Mouse (Mus musculus) liver, embryonic 13.5 days (tissue): Measurements from ENCODE around the gene Sympk. TPM values are rescaled to one million over a fixed set of nuclear protein-coding genes. Genes with fewer than 3 reads are reported as not detected.
A peak's percentile ranks its signal among the peaks of the same experiment; 100 is the strongest.

Experiments used
- ATAC-seq: fragments of 200-750 bp; cut with Nextera tagmentation; 2 replicates; pipeline ENCODE4 v1.8.0; 2017; ENCODE audit warnings: low read depth, mild to moderate bottlenecking, moderate number of reproducible peaks, moderate library complexity
- DNase-seq: peaks from one replicate; pipeline ENCODE4 v3.0.0; 2022
- H3K27ac ChIP-seq: fragments of 300-500 bp; sonication (generic); 2 replicates; pipeline ENCODE4 v1.5.1; 2015; ENCODE audit warnings: moderate library complexity, mild to moderate bottlenecking, inconsistent platforms
- H3K27me3 ChIP-seq: fragments of 300-500 bp; sonication (generic); 2 replicates; pipeline ENCODE4 v1.6.1; 2015; ENCODE audit warnings: mild to moderate bottlenecking, inconsistent platforms
- H3K36me3 ChIP-seq: fragments of 300-500 bp; sonication (generic); 2 replicates; pipeline ENCODE4 v1.6.1; 2015; ENCODE audit warnings: mild to moderate bottlenecking, inconsistent platforms
- H3K4me1 ChIP-seq: fragments of 300-500 bp; sonication (generic); replicated peaks from 2 replicates; pipeline ENCODE4 v1.6.1; 2015; ENCODE audit warnings: inconsistent platforms
- H3K4me2 ChIP-seq: fragments of 300-500 bp; sonication (generic); 2 replicates; pipeline ENCODE4 v1.6.1; 2015; ENCODE audit warnings: inconsistent platforms, mild to moderate bottlenecking, moderate library complexity
- H3K4me3 ChIP-seq: fragments of 300-500 bp; sonication (generic); replicated peaks from 2 replicates; pipeline ENCODE4 v1.5.1; 2015; ENCODE audit warnings: mild to moderate bottlenecking, inconsistent platforms
- H3K9ac ChIP-seq: fragments of 300-500 bp; sonication (generic); 2 replicates; pipeline ENCODE4 v1.6.1; 2015; ENCODE audit warnings: mild to moderate bottlenecking, inconsistent platforms
- H3K9me3 ChIP-seq: fragments of 300-500 bp; sonication (generic); replicated peaks from 2 replicates; pipeline ENCODE4 v1.6.1; 2016; ENCODE audit warnings: inconsistent platforms
- WGBS: fragments of 180-500 bp; shearing (Covaris S2); methylation state at CpG from one replicate; pipeline ENCODE4 v1.1.7; 2015; ENCODE audit not compliant: insufficient replicate concordance; 5-methylcytosine and 5-hydroxymethylcytosine counted together
- polyA plus RNA-seq: library from polyadenylated mRNA; unstranded; fragments of >200 nt; fragmentation: Nextera tagmentation; extraction: Ambion mirVana; gene quantifications from 2 replicates; pipeline ENCODE4 v1.2.1, GENCODE M21; 2015

Gene Sympk
- polyA plus RNA-seq, 1 experiment from 2014 or later: 15.0 TPM

- peaks cover 37% of the 10 kb centered on the region for H3K4me1 ChIP-seq
- peaks cover 17% of the 10 kb centered on the region for H3K36me3 ChIP-seq
- H3K4me2 ChIP-seq: no peak overlapping the region
- 89% methylated on average over 6 of the region's 6 CpGs for WGBS
- DNase-seq (no peak), ATAC-seq (no peak)
- H3K9ac ChIP-seq: no peak overlapping the region
- peaks cover 20% of the 10 kb centered on the region for H3K27me3 ChIP-seq
- H3K9me3 ChIP-seq: no peaks in the 10 kb centered on the region
- H3K27ac ChIP-seq: no peak overlapping the region
- no peak overlapping the region for H3K4me3 ChIP-seq
Measured at GRCm38 (mm10) chr7:19074494-19074893, 50.3 kb downstream of the Sympk start.

- no peaks in the 10 kb centered on the region for H3K9me3 ChIP-seq
- ATAC-seq: no peak
- peak overlapping the region; percentile 87 for H3K9ac ChIP-seq
- DNase-seq: no peak
- peaks cover 25% of the 10 kb centered on the region for H3K36me3 ChIP-seq
- 49% methylated on average over 5 of the region's 5 CpGs for WGBS
- peak overlapping the region; percentile 94 for H3K4me2 ChIP-seq
- peak overlapping the region; percentile 24; the same call in 1 of the 2 replicates for H3K27ac ChIP-seq
- peaks cover 24% of the 10 kb centered on the region for H3K27me3 ChIP-seq
- H3K4me3 ChIP-seq: peak overlapping the region; percentile 80
- H3K4me1 ChIP-seq: peaks cover 39% of the 10 kb centered on the region
Measured at GRCm38 (mm10) chr7:19075231-19075630, 51.1 kb downstream of the Sympk start.

- DNase-seq (peak; percentile 94), ATAC-seq (peak; percentile 90)
- WGBS: 1% methylated on average over 75 of the region's 91 CpGs
- peaks cover 41% of the 10 kb centered on the region for H3K4me1 ChIP-seq
- peak within 1 kb of the TSS; percentile 94 for H3K4me2 ChIP-seq
- H3K27me3 ChIP-seq: peaks cover 29% of the 10 kb centered on the region
- H3K27ac ChIP-seq: peak within 1 kb of the TSS; percentile 74
- peak within 1 kb of the TSS; percentile 80 for H3K4me3 ChIP-seq
- no peaks in the 10 kb centered on the region for H3K9me3 ChIP-seq
- H3K36me3 ChIP-seq: peaks cover 32% of the 10 kb centered on the region
- peak within 1 kb of the TSS; percentile 87 for H3K9ac ChIP-seq
Measured at GRCm38 (mm10) chr7:19075723-19076585, 51.8 kb downstream of the Sympk start, which contains the start of gene Dmwd. TSS of gene Dmwd (plus strand) at chr7:19076227.

- ATAC-seq (no peak; the same call in 1 of the 2 replicates), DNase-seq (no peak)
- Histone ChIP-seq H3K36me3 (peaks cover 38% of the 10 kb centered on the region), H3K9me3 (no peaks in the 10 kb centered on the region), H3K27me3 (peaks cover 31% of the 10 kb centered on the region), H3K4me3 (peak overlapping the region; percentile 80), H3K9ac (peak overlapping the region; percentile 87), H3K27ac (peak overlapping the region; percentile 74), H3K4me2 (peak overlapping the region; percentile 94), H3K4me1 (peaks cover 42% of the 10 kb centered on the region)
- WGBS: 1% methylated on average over 22 of the region's 22 CpGs
Measured at GRCm38 (mm10) chr7:19076586-19076991, 52.4 kb downstream of the Sympk start.

- Histone ChIP-seq H3K4me2 (peak overlapping the region; percentile 94), H3K27ac (no peak overlapping the region), H3K4me3 (peak overlapping the region; percentile 80), H3K27me3 (peaks cover 35% of the 10 kb centered on the region), H3K9ac (0 out of 2 replicates have a peak overlapping the region, but pooled peaks have one; percentile 22), H3K9me3 (no peaks in the 10 kb centered on the region), H3K4me1 (peaks cover 54% of the 10 kb centered on the region), H3K36me3 (peaks cover 50% of the 10 kb centered on the region)
- 23% methylated on average over 14 of the region's 14 CpGs for WGBS
- DNase-seq: no peak
- no peak for ATAC-seq
Measured at GRCm38 (mm10) chr7:19077761-19078160, 53.6 kb downstream of the Sympk start.

GRCm38 (mm10) chr7:19078732-19079131 lies 54.6 kb downstream of the Sympk start:
- Histone ChIP-seq H3K36me3 (peaks cover 52% of the 10 kb centered on the region), H3K27ac (no peak overlapping the region), H3K4me2 (no peak overlapping the region), H3K4me1 (peaks cover 64% of the 10 kb centered on the region), H3K9ac (no peak overlapping the region; the same call in 1 of the 2 replicates), H3K27me3 (peaks cover 36% of the 10 kb centered on the region), H3K9me3 (no peaks in the 10 kb centered on the region), H3K4me3 (no peak overlapping the region)
- 70% methylated on average over 3 of the region's 3 CpGs for WGBS
- DNase-seq: no peak
- ATAC-seq: no peak

GRCm38 (mm10) chr7:19080451-19080950 lies 56.3 kb downstream of the Sympk start:
- H3K4me1 ChIP-seq: peaks cover 75% of the 10 kb centered on the region
- H3K36me3 ChIP-seq: peaks cover 52% of the 10 kb centered on the region
- no peak overlapping the region for H3K4me2 ChIP-seq

GRCm38 (mm10) chr7:19082171-19082570 lies 58.0 kb downstream of the Sympk start:
- Histone ChIP-seq H3K4me2 (no peak overlapping the region), H3K4me1 (peaks cover 81% of the 10 kb centered on the region), H3K9me3 (no peaks in the 10 kb centered on the region), H3K27me3 (peaks cover 61% of the 10 kb centered on the region), H3K36me3 (peaks cover 52% of the 10 kb centered on the region), H3K27ac (no peak overlapping the region), H3K4me3 (no peak overlapping the region), H3K9ac (no peak overlapping the region)
- no peak for DNase-seq
- WGBS: 74% methylated on average over 4 of the region's 4 CpGs
- ATAC-seq: no peak

More at GRCm38 (mm10) chr7:19080451-19080950, 56.3 kb downstream of the Sympk start:
- WGBS: 83% methylated on average over 19 of the region's 19 CpGs
- H3K9ac ChIP-seq: no peak overlapping the region
- H3K27ac ChIP-seq: no peak overlapping the region
- DNase-seq: no peak
- H3K27me3 ChIP-seq: peaks cover 47% of the 10 kb centered on the region
- no peak for ATAC-seq
- no peak overlapping the region for H3K4me3 ChIP-seq
- H3K9me3 ChIP-seq: no peaks in the 10 kb centered on the region

GRCm38 (mm10) chr7:19083096-19083495 lies 58.9 kb downstream of the Sympk start:
- Histone ChIP-seq H3K9me3 (no peaks in the 10 kb centered on the region), H3K4me3 (no peak overlapping the region), H3K36me3 (peaks cover 51% of the 10 kb centered on the region), H3K27me3 (peaks cover 67% of the 10 kb centered on the region), H3K27ac (no peak overlapping the region), H3K9ac (no peak overlapping the region), H3K4me1 (peaks cover 79% of the 10 kb centered on the region), H3K4me2 (0 out of 2 replicates have a peak overlapping the region, but pooled peaks have one; percentile 30)
- ATAC-seq: no peak
- DNase-seq: no peak
- WGBS: 57% methylated on average over 6 of the region's 6 CpGs

GRCm38 (mm10) chr7:19083701-19084100 lies 59.5 kb downstream of the Sympk start, which contains the start of gene Dmpk:
TSS of gene Dmpk (plus strand) at chr7:19083849.
- no peaks in the 10 kb centered on the region for H3K9me3 ChIP-seq
- ATAC-seq: peak; percentile 14; the same call in 1 of the 2 replicates
- no peak within 1 kb of the TSS; the same call in 1 of the 2 replicates for H3K27ac ChIP-seq
- peaks cover 67% of the 10 kb centered on the region for H3K27me3 ChIP-seq
- peak within 1 kb of the TSS; percentile 22 for H3K4me3 ChIP-seq
- H3K9ac ChIP-seq: peak within 1 kb of the TSS; percentile 41
- H3K4me2 ChIP-seq: peak within 1 kb of the TSS; percentile 30
- peaks cover 79% of the 10 kb centered on the region for H3K4me1 ChIP-seq
- no peak for DNase-seq
- peaks cover 48% of the 10 kb centered on the region for H3K36me3 ChIP-seq
- WGBS: 57% methylated on average over 10 of the region's 10 CpGs

- WGBS: 28% methylated on average over 6 of the region's 6 CpGs
- H3K4me1 ChIP-seq: peaks cover 75% of the 10 kb centered on the region
- H3K27me3 ChIP-seq: peaks cover 71% of the 10 kb centered on the region
- no peak overlapping the region; the same call in 1 of the 2 replicates for H3K27ac ChIP-seq
- H3K9ac ChIP-seq: peak overlapping the region; percentile 41
- ATAC-seq (no peak), DNase-seq (no peak)
- H3K4me3 ChIP-seq: peak overlapping the region; percentile 22
- no peaks in the 10 kb centered on the region for H3K9me3 ChIP-seq
- peaks cover 42% of the 10 kb centered on the region for H3K36me3 ChIP-seq
- H3K4me2 ChIP-seq: peak overlapping the region; percentile 30; the same call in 1 of the 2 replicates
Measured at GRCm38 (mm10) chr7:19084277-19084771, 60.1 kb downstream of the Sympk start.
